Mouse (Mus musculus): ENCODE measurements around the gene Slc29a1. TPM values are rescaled to one million over a fixed set of nuclear protein-coding genes. Genes with fewer than 3 reads are reported as not detected.
A peak's percentile ranks its signal among the peaks of the same experiment; 100 is the strongest.

Slc29a1 gene
- polyA plus RNA-seq, 1 experiment from 2014 or later, result 40.3 TPM

- Histone ChIP-seq H3K4me1 (peaks cover 49% of the 10 kb centered on the region), H3K27me3 (ENCODE audit: low read depth, poor library complexity, severe bottlenecking) (peaks cover 43% of the 10 kb centered on the region)
- 75% methylated on average over 3 of the region's 3 CpGs for WGBS
These were observed 42.7 kb downstream of the Slc29a1 start for GRCm38 (mm10) chr17:45556514-45557245.

GRCm38 (mm10) chr17:45556107-45556489 lies 43.3 kb downstream of the Slc29a1 start:
- peaks cover 49% of the 10 kb centered on the region for H3K4me1 ChIP-seq
- DNase-seq (ENCODE audit: low spot score), result no peak
- no peaks in the 10 kb centered on the region for H3K36me3 ChIP-seq
- H3K27me3 ChIP-seq (ENCODE audit: low read depth, poor library complexity, severe bottlenecking), result peaks cover 47% of the 10 kb centered on the region
- H3K9me3 ChIP-seq (replicated peaks), result no peaks in the 10 kb centered on the region
- peak overlapping the region; percentile 56; the same call in 1 of the 2 replicates for H3K27ac ChIP-seq
- WGBS, result 3% methylated on average over 14 of the region's 14 CpGs
- H3K4me3 ChIP-seq, result peak overlapping the region; percentile 68

More at GRCm38 (mm10) chr17:45556514-45557245, 42.7 kb downstream of the Slc29a1 start:
- H3K9me3 ChIP-seq (replicated peaks), result no peaks in the 10 kb centered on the region
- H3K4me3 ChIP-seq, result peak overlapping the region; percentile 68
- no peak overlapping the region for H3K27ac ChIP-seq
- no peak for DNase-seq (ENCODE audit: low spot score)
- H3K36me3 ChIP-seq, result no peaks in the 10 kb centered on the region

- H3K4me3 ChIP-seq, result peak within 1 kb of the TSS; percentile 68
- H3K4me1 ChIP-seq, result peaks cover 49% of the 10 kb centered on the region
- no peaks in the 10 kb centered on the region for H3K36me3 ChIP-seq
- peak; percentile 100 for DNase-seq (ENCODE audit: low spot score)
- under 1% methylated on average over 45 of the region's 45 CpGs for WGBS
- no peaks in the 10 kb centered on the region for H3K9me3 ChIP-seq (replicated peaks)
- peak within 1 kb of the TSS; percentile 56; the same call in 1 of the 2 replicates for H3K27ac ChIP-seq
- peaks cover 52% of the 10 kb centered on the region for H3K27me3 ChIP-seq (ENCODE audit: low read depth, poor library complexity, severe bottlenecking)
These were observed 43.8 kb downstream of the Slc29a1 start, which contains the start of gene Nfkbie for GRCm38 (mm10) chr17:45555452-45556106. Gene Nfkbie (plus strand): TSS chr17:45555703.

- Histone ChIP-seq H3K27me3 (ENCODE audit: low read depth, poor library complexity, severe bottlenecking) (peaks cover 58% of the 10 kb centered on the region), H3K4me1 (peaks cover 59% of the 10 kb centered on the region), H3K9me3 (replicated peaks) (no peaks in the 10 kb centered on the region), H3K4me3 (no peak overlapping the region), H3K36me3 (no peaks in the 10 kb centered on the region), H3K27ac (no peak overlapping the region)
- WGBS, result 25% methylated on average over 1 of the region's 1 CpGs
- no peak for DNase-seq (ENCODE audit: low spot score)
These were observed 45.0 kb downstream of the Slc29a1 start for GRCm38 (mm10) chr17:45554420-45554819.

- WGBS, result 92% methylated on average over 3 of the region's 3 CpGs
- no peak overlapping the region for H3K27ac ChIP-seq
- no peak overlapping the region for H3K4me3 ChIP-seq
- no peak for DNase-seq (ENCODE audit: low spot score)
- peaks cover 69% of the 10 kb centered on the region for H3K27me3 ChIP-seq (ENCODE audit: low read depth, poor library complexity, severe bottlenecking)
- H3K9me3 ChIP-seq (replicated peaks), result no peaks in the 10 kb centered on the region
- H3K4me1 ChIP-seq, result peaks cover 61% of the 10 kb centered on the region
- no peaks in the 10 kb centered on the region for H3K36me3 ChIP-seq
These were observed 46.3 kb downstream of the Slc29a1 start for GRCm38 (mm10) chr17:45553065-45553464.

- Histone ChIP-seq H3K4me3 (0 out of 2 replicates have a peak overlapping the region, but pooled peaks have one; percentile 1), H3K9me3 (replicated peaks) (no peaks in the 10 kb centered on the region), H3K27me3 (ENCODE audit: low read depth, poor library complexity, severe bottlenecking) (peaks cover 70% of the 10 kb centered on the region), H3K4me1 (peaks cover 52% of the 10 kb centered on the region), H3K36me3 (peaks cover 1% of the 10 kb centered on the region), H3K27ac (no peak overlapping the region)
- 6% methylated on average over 8 of the region's 8 CpGs for WGBS
- peak; percentile 82 for DNase-seq (ENCODE audit: low spot score)
These were observed 47.5 kb downstream of the Slc29a1 start for GRCm38 (mm10) chr17:45551816-45552451.

GRCm38 (mm10) chr17:45551249-45551796 lies 48.1 kb downstream of the Slc29a1 start:
- Histone ChIP-seq H3K4me1 (peaks cover 49% of the 10 kb centered on the region), H3K36me3 (peaks cover 7% of the 10 kb centered on the region), H3K27me3 (ENCODE audit: low read depth, poor library complexity, severe bottlenecking) (peaks cover 70% of the 10 kb centered on the region), H3K9me3 (replicated peaks) (no peaks in the 10 kb centered on the region), H3K4me3 (no peak overlapping the region), H3K27ac (no peak overlapping the region)
- no peak for DNase-seq (ENCODE audit: low spot score)
- 41% methylated on average over 7 of the region's 7 CpGs for WGBS

GRCm38 (mm10) chr17:45550253-45550652 lies 49.2 kb downstream of the Slc29a1 start:
- no peaks in the 10 kb centered on the region for H3K9me3 ChIP-seq (replicated peaks)
- H3K27ac ChIP-seq, result peak overlapping the region; percentile 98; the same call in 1 of the 2 replicates
- H3K4me1 ChIP-seq, result peaks cover 45% of the 10 kb centered on the region
- peak overlapping the region; percentile 96 for H3K4me3 ChIP-seq
- WGBS, result 42% methylated on average over 5 of the region's 5 CpGs
- DNase-seq (ENCODE audit: low spot score), result peak; percentile 31
- peaks cover 7% of the 10 kb centered on the region for H3K36me3 ChIP-seq
- H3K27me3 ChIP-seq (ENCODE audit: low read depth, poor library complexity, severe bottlenecking), result peaks cover 73% of the 10 kb centered on the region

- under 1% methylated on average over 19 of the region's 29 CpGs for WGBS
- peaks cover 10% of the 10 kb centered on the region for H3K36me3 ChIP-seq
- H3K27me3 ChIP-seq (ENCODE audit: low read depth, poor library complexity, severe bottlenecking), result peaks cover 78% of the 10 kb centered on the region
- H3K9me3 ChIP-seq (replicated peaks), result no peaks in the 10 kb centered on the region
- H3K4me1 ChIP-seq, result peaks cover 45% of the 10 kb centered on the region
- H3K27ac ChIP-seq, result peak within 1 kb of the TSS; percentile 98
- peak within 1 kb of the TSS; percentile 96 for H3K4me3 ChIP-seq
- DNase-seq (ENCODE audit: low spot score), result peak; percentile 83
These were observed 49.7 kb downstream of the Slc29a1 start, which contains the start of gene Tmem151b for GRCm38 (mm10) chr17:45549617-45550181. Gene Tmem151b (minus strand): TSS chr17:45549677.

- peak; percentile 84 for DNase-seq (ENCODE audit: low spot score)
- peak overlapping the region; percentile 96 for H3K4me3 ChIP-seq
- H3K27me3 ChIP-seq (ENCODE audit: low read depth, poor library complexity, severe bottlenecking), result peaks cover 80% of the 10 kb centered on the region
- H3K36me3 ChIP-seq, result peaks cover 14% of the 10 kb centered on the region
- peaks cover 54% of the 10 kb centered on the region for H3K4me1 ChIP-seq
- peak overlapping the region; percentile 98 for H3K27ac ChIP-seq
- no peaks in the 10 kb centered on the region for H3K9me3 ChIP-seq (replicated peaks)
- WGBS, result 3% methylated on average over 57 of the region's 68 CpGs
These were observed 50.6 kb downstream of the Slc29a1 start for GRCm38 (mm10) chr17:45548541-45549512.

GRCm38 (mm10) chr17:45547461-45548190 lies 51.8 kb downstream of the Slc29a1 start:
- H3K36me3 ChIP-seq, result peaks cover 14% of the 10 kb centered on the region
- peaks cover 56% of the 10 kb centered on the region for H3K4me1 ChIP-seq
- WGBS, result 72% methylated on average over 5 of the region's 5 CpGs
- no peak overlapping the region for H3K4me3 ChIP-seq
- H3K27me3 ChIP-seq (ENCODE audit: low read depth, poor library complexity, severe bottlenecking), result peaks cover 81% of the 10 kb centered on the region
- H3K9me3 ChIP-seq (replicated peaks), result no peaks in the 10 kb centered on the region
- H3K27ac ChIP-seq, result no peak overlapping the region
- no peak for DNase-seq (ENCODE audit: low spot score)
